10 mouse cellular contexts compared by ENCODE assay signal in genomic region chr14:7315093-7315492, GRCm38 (mm10). TPM values are rescaled to one million over a fixed set of nuclear protein-coding genes. Genes with fewer than 3 reads are reported as not detected.
A peak's percentile ranks its signal among the peaks of the same experiment; 100 is the strongest.
DNase-seq lines count a peak whose midpoint lies in the region; ATAC-seq and TF ChIP-seq lines count a peak whose summit lies in the region.
"Not testable (repeated sequence)": the region's sequence is repeated elsewhere in the genome, so short reads cannot be mapped to it uniquely, and the experiment has no call there.
"Had no signal": no experiment of that assay in that cellular context is flagged by ENCODE, and none has a peak within 500 bp of the region (broad histone marks: within the 10 kb centered on the region; RNA-seq: fewer than 3 reads in every experiment).

No protein-coding gene starts in this region.

- H3K9me3 ChIP-seq in hindbrain, embryonic 14.5 days (ENCODE audit: control insufficient read depth, low read length); lung, postnatal 0 days (ENCODE audit: low read length): not testable (repeated sequence)

- peak overlapping the region; percentile 51 for H3K4me3 ChIP-seq in hindbrain, embryonic 14.5 days (replicated peaks; ENCODE audit: low read length)
- peak overlapping the region; percentile 21; the same call in 1 of the 2 replicates for H3K4me3 ChIP-seq in lung, postnatal 0 days (ENCODE audit: low read depth, low read length)

- TF ChIP-seq EP300 in lung, postnatal 0 days (IDR thresholded peaks at IDR 0.05) = not testable (repeated sequence)

- not testable (repeated sequence) for TF ChIP-seq CTCF in lung, postnatal 0 days (IDR thresholded peaks at IDR 0.05)

- H3K4me1 ChIP-seq in hindbrain, embryonic 14.5 days (replicated peaks; ENCODE audit: control insufficient read depth, insufficient read depth, low read length); lung, postnatal 0 days (ENCODE audit: insufficient read depth, low read depth, low read length): not testable (repeated sequence)

- peak overlapping the region; percentile 71 for H3K9ac ChIP-seq in hindbrain, embryonic 14.5 days
- H3K9ac ChIP-seq in lung, postnatal 0 days (replicated peaks; ENCODE audit: low read depth) = not testable (repeated sequence)

- not testable (repeated sequence) for H3K27me3 ChIP-seq in hindbrain, embryonic 14.5 days (ENCODE audit: control insufficient read depth, insufficient read depth, low read length); lung, postnatal 0 days (replicated peaks; ENCODE audit: insufficient read depth, low read length)

- peak overlapping the region; percentile 54 for H3K4me2 ChIP-seq in hindbrain, embryonic 14.5 days (replicated peaks)
- H3K4me2 ChIP-seq in lung, postnatal 0 days (replicated peaks; ENCODE audit: low read depth, low read length) = peak overlapping the region; percentile 58

- H3K27ac ChIP-seq in hindbrain, embryonic 14.5 days = peak overlapping the region; percentile 66
- not testable (repeated sequence) for H3K27ac ChIP-seq in lung, postnatal 0 days (ENCODE audit: low read length)

- ATAC-seq in hindbrain, embryonic 14.5 days (ENCODE audit: low FRiP score); lung, postnatal 0 days: not testable (repeated sequence)

- peak; percentile 18 for DNase-seq in MN1 (ENCODE audit: low spot score)
- DNase-seq in embryo, embryonic 10.5 days (ENCODE audit: low spot score) = peak; percentile 64
- DNase-seq in gastrocnemius, postnatal 10 days = peak; percentile 2
- peak; percentile 43 for DNase-seq in hindbrain, embryonic 14.5 days (ENCODE audit: low spot score)
- DNase-seq in layer of hippocampus, postnatal 36 days = peak; percentile 0 to 7
- DNase-seq in lung, postnatal 0 days (ENCODE audit: low spot score) = not testable (repeated sequence)
- peak; percentile 68 for DNase-seq in retina, postnatal 1 day
- DNase-seq in thymus, postnatal 36 days = peak; percentile 49 to 57

- H3K36me3 ChIP-seq in hindbrain, embryonic 14.5 days (replicated peaks; ENCODE audit: control insufficient read depth, insufficient read depth); lung, postnatal 0 days (ENCODE audit: insufficient read depth, low read length): not testable (repeated sequence)

- under 1% methylated on average over 12 of the region's 19 CpGs for WGBS in hindbrain, embryonic 14.5 days
- WGBS in lung, postnatal 0 days = 0% methylated on average over 12 of the region's 19 CpGs

RNA-seq across cellular contexts. Expression of gene Gm3739, which starts 0.2 kb away (rescaled TPM):
- total RNA-seq in gastrocnemius, postnatal 10 days (2021) = under 1 TPM; 0.12 to 0.20 TPM
- polyA plus RNA-seq in hindbrain, embryonic 14.5 days (2014; fragmentation: Nextera tagmentation; extraction: Ambion mirVana) = 6.8 TPM in 2 replicates
- 1 to 10 TPM in 1 of 2 experiments, under 1 TPM in 1; 0.30 to 1.2 TPM for total RNA-seq in layer of hippocampus, postnatal 36 days (2021)
- 0.13 and 0.25 TPM in 2 replicates for polyA plus RNA-seq in lung, postnatal 0 days (2015; fragmentation: Nextera tagmentation; extraction: Ambion mirVana)
- polyA plus RNA-seq: Patski had no signal

RNA-seq across cellular contexts. Expression of gene Gm5797, which starts 17.1 kb away (rescaled TPM):
- total RNA-seq in gastrocnemius, postnatal 10 days (2021) = not detected
- polyA plus RNA-seq in hindbrain, embryonic 14.5 days (2014; fragmentation: Nextera tagmentation; extraction: Ambion mirVana) = not detected in 2 replicates
- total RNA-seq in layer of hippocampus, postnatal 36 days (2021) = not detected
- not detected in 2 replicates for polyA plus RNA-seq in lung, postnatal 0 days (2015; fragmentation: Nextera tagmentation; extraction: Ambion mirVana)
- total RNA-seq: megakaryocyte progenitor cell, adult 5-6 weeks had no signal
- polyA plus RNA-seq: Patski had no signal

RNA-seq across cellular contexts. Expression of gene Gm8374, which starts 49.8 kb away (rescaled TPM):
- not detected for total RNA-seq in gastrocnemius, postnatal 10 days (2021)
- polyA plus RNA-seq in hindbrain, embryonic 14.5 days (2014; fragmentation: Nextera tagmentation; extraction: Ambion mirVana) = not detected in 2 replicates
- total RNA-seq in layer of hippocampus, postnatal 36 days (2021) = not detected
- polyA plus RNA-seq in lung, postnatal 0 days (2015; fragmentation: Nextera tagmentation; extraction: Ambion mirVana) = not detected in 2 replicates
- total RNA-seq: megakaryocyte progenitor cell, adult 5-6 weeks had no signal
- polyA plus RNA-seq: Patski had no signal

RNA-seq across cellular contexts. Expression of gene Gm3727, which starts 50.6 kb away (rescaled TPM):
- not detected for total RNA-seq in gastrocnemius, postnatal 10 days (2021)
- polyA plus RNA-seq in hindbrain, embryonic 14.5 days (2014; fragmentation: Nextera tagmentation; extraction: Ambion mirVana) = not detected in 2 replicates
- not detected for total RNA-seq in layer of hippocampus, postnatal 36 days (2021)
- not detected in 2 replicates for polyA plus RNA-seq in lung, postnatal 0 days (2015; fragmentation: Nextera tagmentation; extraction: Ambion mirVana)
- total RNA-seq: megakaryocyte progenitor cell, adult 5-6 weeks had no signal
- polyA plus RNA-seq: Patski had no signal
